Mouse (Mus musculus) ovary, postnatal 10 days (tissue): ENCODE results near the gene Peli1.
"Not testable (repeated sequence)": the region's sequence is repeated elsewhere in the genome, so short reads cannot be mapped to it uniquely, and the experiment has no call there.

Experiments used
- DNase-seq: peaks from one replicate; pipeline ENCODE4 v3.0.0; 2022; ENCODE audit warnings: low spot score

The Peli1 gene

GRCm38 (mm10) chr11:21153111-21153510 lies 62.0 kb downstream of the Peli1 start:
- no peak for DNase-seq

GRCm38 (mm10) chr11:21157595-21157994 lies 66.5 kb downstream of the Peli1 start:
- DNase-seq, result no peak

GRCm38 (mm10) chr11:21162093-21162492 lies 71.0 kb downstream of the Peli1 start:
- no peak for DNase-seq

GRCm38 (mm10) chr11:21163143-21163542 lies 72.1 kb downstream of the Peli1 start:
- DNase-seq, result no peak

GRCm38 (mm10) chr11:21163673-21164072 lies 72.6 kb downstream of the Peli1 start:
- DNase-seq, result no peak

- no peak for DNase-seq
These were observed 73.4 kb downstream of the Peli1 start for GRCm38 (mm10) chr11:21164312-21164993.

GRCm38 (mm10) chr11:21164994-21165560 lies 74.0 kb downstream of the Peli1 start:
- no peak for DNase-seq

GRCm38 (mm10) chr11:21166495-21167096 lies 75.5 kb downstream of the Peli1 start:
- DNase-seq, result no peak

- no peak for DNase-seq
These were observed 77.9 kb downstream of the Peli1 start for GRCm38 (mm10) chr11:21168828-21169607.

GRCm38 (mm10) chr11:21169608-21169860 lies 78.4 kb downstream of the Peli1 start:
- not testable (repeated sequence) for DNase-seq

- no peak for DNase-seq
These were observed 81.2 kb downstream of the Peli1 start for GRCm38 (mm10) chr11:21172281-21172680.

GRCm38 (mm10) chr11:21173926-21174325 lies 82.8 kb downstream of the Peli1 start:
- no peak for DNase-seq

GRCm38 (mm10) chr11:21174396-21174795 lies 83.3 kb downstream of the Peli1 start:
- DNase-seq, result peak; percentile 20

GRCm38 (mm10) chr11:21175063-21175462 lies 84.0 kb downstream of the Peli1 start:
- DNase-seq, result no peak

- no peak for DNase-seq
These were observed 85.4 kb downstream of the Peli1 start for GRCm38 (mm10) chr11:21176491-21176890.

GRCm38 (mm10) chr11:21178343-21178742 lies 87.3 kb downstream of the Peli1 start:
- DNase-seq, result no peak

GRCm38 (mm10) chr11:21178998-21179645 lies 88.0 kb downstream of the Peli1 start:
- DNase-seq, result no peak

GRCm38 (mm10) chr11:21179873-21180272 lies 88.8 kb downstream of the Peli1 start:
- not testable (repeated sequence) for DNase-seq

GRCm38 (mm10) chr11:21180650-21181049 lies 89.6 kb downstream of the Peli1 start:
- DNase-seq, result no peak

- DNase-seq, result no peak
These were observed 90.5 kb downstream of the Peli1 start for GRCm38 (mm10) chr11:21181616-21182015.

GRCm38 (mm10) chr11:21182709-21183108 lies 91.6 kb downstream of the Peli1 start:
- DNase-seq, result no peak

- not testable (repeated sequence) for DNase-seq
These were observed 100.7 kb downstream of the Peli1 start for GRCm38 (mm10) chr11:21191821-21192220.
